Comparison of ENCODE assay signal across 16 mouse cellular contexts in genomic region chr16:37338177-37338576, GRCm38 (mm10). TPM values are rescaled to one million over a fixed set of nuclear protein-coding genes. Genes with fewer than 3 reads are reported as not detected.
DNase-seq lines count a peak whose midpoint lies in the region.
"Had no signal": no experiment of that assay in that cellular context is flagged by ENCODE, and none has a peak within 500 bp of the region (broad histone marks: within the 10 kb centered on the region; RNA-seq: fewer than 3 reads in every experiment).

No protein-coding gene starts in this region.

- DNase-seq in cerebellum, adult 11-12 months: peak; percentile 34
- DNase-seq in cerebellum, adult 11 months: no peak
- DNase-seq in brain, adult 2 months (ENCODE audit: low read depth, low spot score): peak; percentile 87
- DNase-seq in cerebellum, adult 8-10 months: peak; percentile 37
- DNase-seq in cerebellum, postnatal 25 days: peak; percentile 32 to 39
- DNase-seq in thymus, postnatal 14 days: no peak
- no peak for DNase-seq in gastrocnemius, adult 18-20 months (ENCODE audit: low spot score)
- DNase-seq: adrenal gland, postnatal 10 days; B cell, adult 2 months; gastrocnemius, adult 2 months; gastrocnemius, postnatal 14 days; heart, adult 11 months; kidney, adult 2 months had no signal

RNA-seq across cellular contexts. Expression of gene Stxbp5l, which starts 46.6 kb away (rescaled TPM):
- under 1 TPM in 1 of 2 experiments, not detected in 1; 0.09 TPM for total RNA-seq in gastrocnemius, adult 18-20 months (2021)
- total RNA-seq: common myeloid progenitor, adult 5-6 weeks; heart, postnatal 25 days; hematopoietic stem cell, adult 5-6 weeks had no signal

Comparison
In these comparisons a context has a peak if more than half of its experiments do, and no peak if none do; other contexts are left out.
1. DNase-seq: peak in cerebellum, adult 11-12 months (single experiment), brain, adult 2 months (single experiment), cerebellum, adult 8-10 months (single experiment) and cerebellum, postnatal 25 days (2 of 2); none in cerebellum, adult 11 months (single experiment), thymus, postnatal 14 days (single experiment) and gastrocnemius, adult 18-20 months (single experiment).